Mouse (Mus musculus) layer of hippocampus, adult 18-20 months (tissue): ENCODE results near the gene Maco1. TPM values are rescaled to one million over a fixed set of nuclear protein-coding genes. Genes with fewer than 3 reads are reported as not detected.

ENCODE experiments used
- DNase-seq, 2 experiments: peaks; one replicate each; pipeline ENCODE4 v3.0.0; 2022; ENCODE audit warnings: low spot score in 2 of 2
- total RNA-seq, 2 experiments: library from RNA; stranded (reverse); gene quantifications; 2 replicates each; pipeline ENCODE4 v1.2.3; 2021

Maco1 gene
- total RNA-seq, 2 experiments from 2014 or later: 42.5 to 44.9 TPM

DNA sequence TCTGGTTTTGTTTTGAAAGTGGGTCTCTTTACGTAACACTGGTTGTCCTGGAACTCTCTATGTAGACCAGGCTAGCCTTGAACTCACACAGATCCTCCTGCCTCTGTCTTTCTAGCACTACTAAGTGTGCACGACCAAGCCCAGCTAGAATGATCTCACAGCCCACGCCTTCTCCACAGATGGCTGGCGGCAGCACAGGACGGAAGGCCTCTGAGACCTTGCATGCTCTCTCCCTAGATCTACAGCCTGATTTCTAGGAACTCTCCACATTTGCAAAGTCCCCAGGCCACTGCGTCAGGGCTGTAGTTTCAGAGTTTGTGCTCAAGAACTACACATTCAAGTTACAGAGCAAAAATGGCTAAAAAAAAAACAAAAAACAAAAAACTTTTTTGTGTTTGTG lies 79.0 kb downstream of the Maco1 start:
- DNase-seq: no peak

DNA sequence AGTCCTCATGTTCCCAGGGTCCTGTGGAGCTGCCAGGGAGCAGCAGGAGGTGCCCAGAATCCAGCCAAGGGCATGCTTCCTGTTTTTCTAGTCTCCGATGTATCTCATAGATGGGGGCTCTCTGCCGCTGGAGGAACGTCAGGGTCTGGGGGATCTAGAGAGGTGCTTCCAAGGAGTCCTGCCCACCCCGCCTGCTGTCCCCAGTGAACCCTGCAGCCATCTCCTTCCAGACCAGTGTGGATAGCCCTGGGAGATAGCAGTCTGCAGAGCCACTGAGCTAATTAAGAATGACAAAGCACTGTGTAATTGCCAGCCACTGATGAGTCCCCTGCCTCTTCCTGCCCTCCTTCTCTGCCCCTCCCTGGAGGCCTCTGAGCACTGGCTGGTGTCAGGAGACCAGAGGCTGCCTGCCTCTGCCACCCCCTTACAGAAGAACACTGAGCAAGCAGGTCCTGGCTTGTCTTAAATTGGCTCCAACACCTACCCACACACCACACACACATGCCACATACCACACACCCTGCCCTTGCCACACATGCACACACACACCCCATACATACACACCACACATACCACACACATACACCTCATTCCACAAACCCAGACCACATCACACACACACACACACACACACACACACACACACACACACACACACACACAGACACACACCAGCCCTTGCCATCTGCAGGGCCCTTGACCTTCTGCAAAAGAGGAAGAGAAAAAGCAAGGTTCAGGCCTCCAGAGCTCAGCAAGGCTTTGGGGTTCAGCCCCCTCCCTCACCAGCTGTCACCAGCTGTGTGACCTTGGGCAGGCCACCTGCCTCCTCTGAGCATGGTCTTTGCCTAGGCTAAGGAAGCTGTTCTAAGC lies 80.1 kb downstream of the Maco1 start:
- DNase-seq: no peak

DNA sequence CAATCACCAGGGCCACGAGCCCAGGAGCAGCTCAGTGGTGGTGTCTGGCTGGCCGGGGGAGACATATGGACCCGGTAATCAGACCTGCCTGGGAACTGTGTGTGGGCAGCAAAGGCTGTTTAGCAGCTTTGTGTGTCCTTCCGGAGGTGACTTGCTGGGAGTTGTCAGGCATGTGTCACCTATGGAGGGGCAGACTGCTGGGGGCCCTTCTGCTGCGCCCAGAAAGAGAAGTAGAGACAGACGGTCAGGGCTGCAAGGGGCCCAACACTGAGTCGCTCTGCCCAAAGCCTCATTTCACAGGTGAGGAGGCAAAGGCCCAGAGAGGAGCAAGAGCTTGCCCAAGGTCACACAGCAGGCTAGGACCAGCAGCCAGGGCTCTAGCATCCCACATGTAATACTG lies 83.3 kb downstream of the Maco1 start:
- DNase-seq: no peak

DNA sequence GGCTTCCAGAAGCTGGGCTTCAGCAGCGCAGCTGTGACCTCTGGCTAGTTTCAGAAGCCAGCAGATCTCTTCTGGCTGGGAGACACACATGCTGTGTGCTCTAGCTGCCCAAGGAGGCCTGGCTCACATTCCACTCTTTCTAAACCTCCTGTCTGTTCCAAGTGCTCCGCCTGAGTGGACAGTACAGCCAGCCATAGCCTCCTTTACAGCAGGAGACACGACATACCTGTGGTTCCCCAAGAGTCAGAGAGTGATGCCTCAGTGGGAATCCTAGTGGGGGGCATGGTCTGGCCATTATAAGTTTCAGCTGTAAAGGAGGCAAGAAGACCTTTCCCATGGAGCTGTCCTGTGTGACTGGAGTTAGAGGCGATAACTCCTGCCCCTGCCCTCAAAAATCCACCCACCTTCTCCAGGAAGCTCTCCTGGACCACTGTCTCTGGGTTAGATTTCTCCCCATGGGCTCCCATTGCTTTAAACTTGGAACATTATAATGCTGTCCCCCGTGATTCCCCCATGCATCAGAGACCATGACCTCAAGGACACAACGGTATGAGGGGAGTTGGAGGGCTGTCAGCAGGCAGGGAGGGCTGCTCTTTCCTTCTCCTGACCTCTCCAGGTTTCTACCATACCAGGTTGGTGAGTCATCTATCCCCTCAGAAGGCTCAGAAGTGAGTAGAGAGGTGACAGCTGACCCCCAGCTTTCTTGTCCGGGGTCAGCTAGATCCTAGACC lies 83.9 kb downstream of the Maco1 start:
- no peak for DNase-seq

DNA sequence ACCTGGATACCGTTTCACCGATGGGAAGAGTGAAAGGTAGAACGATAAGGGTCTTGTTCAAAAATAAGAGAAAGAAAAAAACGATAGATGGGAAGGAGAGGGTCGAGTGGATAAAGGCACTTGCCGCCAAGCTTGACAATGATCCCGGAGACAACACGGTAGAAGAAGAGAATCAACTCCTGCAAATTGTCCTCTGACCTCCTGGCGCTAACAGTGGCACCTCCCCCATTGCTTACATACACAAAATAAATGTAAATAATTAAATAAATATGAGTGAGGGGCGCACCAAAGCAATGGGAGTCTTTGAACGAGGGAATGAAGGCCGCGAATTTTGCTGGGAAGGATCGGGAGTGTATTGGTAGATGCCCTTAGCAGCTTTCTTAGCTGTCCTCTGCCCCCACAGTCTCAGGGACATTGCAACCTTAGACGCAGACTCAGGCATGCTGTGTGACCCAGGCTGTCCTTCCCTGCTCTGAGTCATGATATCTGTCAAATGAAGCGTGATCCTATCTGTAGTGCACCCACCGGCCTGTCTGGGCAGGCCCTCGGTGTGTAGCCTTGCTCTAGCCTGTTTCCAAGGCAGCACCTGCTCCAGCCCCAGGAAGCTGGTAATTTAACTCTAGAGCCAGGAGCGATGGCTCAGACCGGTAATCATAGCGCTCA lies 84.8 kb downstream of the Maco1 start:
- no peak for DNase-seq

DNA sequence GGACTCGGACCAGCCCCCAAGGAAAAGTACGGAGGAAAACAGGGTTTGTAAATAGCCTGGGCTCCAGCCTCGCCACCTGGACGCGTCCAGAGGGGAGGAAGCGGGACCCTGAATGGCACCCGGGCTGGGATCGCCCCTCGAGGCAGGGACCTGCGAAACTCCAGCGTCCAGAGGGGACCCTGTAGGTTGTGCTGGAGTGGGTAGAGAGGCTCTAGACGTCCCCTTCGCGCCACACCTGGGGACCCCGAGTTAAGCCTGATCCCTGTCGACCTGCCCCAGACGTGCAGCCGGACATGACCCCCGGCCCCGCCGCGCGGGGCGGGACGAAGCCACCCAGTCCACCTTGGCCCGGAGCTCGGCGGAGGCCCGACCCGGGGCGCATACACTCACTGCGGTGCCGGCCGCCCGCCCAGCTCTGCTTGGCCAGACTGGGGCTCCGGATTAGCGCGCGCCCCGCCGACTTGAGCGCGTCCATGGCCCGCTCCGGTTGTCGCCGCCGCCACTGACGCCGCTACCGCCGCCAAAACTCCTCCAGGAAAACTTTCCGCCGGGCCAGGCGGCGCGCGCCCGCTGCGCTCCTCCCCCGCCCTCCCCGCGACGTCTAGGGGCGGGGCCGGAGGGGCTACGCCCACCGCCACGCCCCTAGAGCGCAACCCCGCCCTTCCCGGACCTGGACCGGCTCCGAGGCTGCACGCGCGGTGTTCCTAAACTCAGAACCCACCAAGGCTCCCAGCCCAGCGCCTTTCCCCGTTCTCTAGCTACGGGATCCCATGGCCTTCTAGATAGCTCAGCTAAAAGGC lies 85.5 kb downstream of the Maco1 start, which contains the start of gene Ldlrap1:
TSS of gene Ldlrap1 (minus strand) at position 599 of the 800 bp plus-strand sequence.
- DNase-seq: peak; percentile 19 to 63

DNA sequence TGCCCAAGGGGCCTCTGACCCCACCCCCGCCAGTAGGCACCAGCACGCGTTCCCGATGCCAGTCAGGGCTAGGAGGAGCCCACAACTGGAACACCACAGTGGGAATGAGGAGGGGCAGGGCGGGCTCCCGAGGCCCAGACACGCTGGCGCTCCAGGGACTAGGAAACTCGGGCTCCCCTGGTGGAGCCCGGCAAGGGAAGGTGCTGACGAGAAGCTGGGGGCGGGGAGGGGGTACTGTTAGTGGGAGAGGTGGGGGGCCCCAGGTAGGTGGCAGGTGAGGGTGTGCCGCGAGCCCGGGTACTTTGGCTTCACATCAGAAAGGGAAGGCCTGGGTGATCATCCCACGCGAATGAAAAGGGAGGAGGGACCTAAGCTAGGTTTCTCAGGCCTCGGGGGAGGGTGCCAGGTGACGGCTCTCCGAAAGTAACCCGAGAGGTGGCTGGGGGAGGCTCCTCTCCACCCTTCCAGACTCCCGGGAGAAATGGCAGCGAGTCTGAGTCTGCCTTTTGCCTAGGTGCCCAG lies 86.2 kb downstream of the Maco1 start:
- DNase-seq: no peak

DNA sequence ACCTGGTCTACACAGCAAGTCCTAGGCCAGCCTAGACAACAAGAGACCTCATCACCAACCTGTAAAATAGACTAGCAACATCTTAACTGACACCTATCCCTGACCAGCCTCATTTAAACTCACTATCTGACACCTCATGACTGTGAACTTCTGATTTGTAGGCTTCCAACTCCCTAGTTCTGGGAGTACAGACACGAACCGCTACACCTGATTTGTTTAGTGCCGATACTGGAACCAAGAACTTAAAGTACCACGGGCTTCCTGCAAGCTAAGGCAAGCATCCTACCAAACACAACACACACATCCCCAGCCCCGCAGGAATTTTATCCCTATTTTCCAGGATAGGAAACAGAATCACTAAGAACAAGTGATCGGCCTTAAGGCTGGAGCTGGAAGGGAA lies 86.9 kb downstream of the Maco1 start:
- DNase-seq: no peak

DNA sequence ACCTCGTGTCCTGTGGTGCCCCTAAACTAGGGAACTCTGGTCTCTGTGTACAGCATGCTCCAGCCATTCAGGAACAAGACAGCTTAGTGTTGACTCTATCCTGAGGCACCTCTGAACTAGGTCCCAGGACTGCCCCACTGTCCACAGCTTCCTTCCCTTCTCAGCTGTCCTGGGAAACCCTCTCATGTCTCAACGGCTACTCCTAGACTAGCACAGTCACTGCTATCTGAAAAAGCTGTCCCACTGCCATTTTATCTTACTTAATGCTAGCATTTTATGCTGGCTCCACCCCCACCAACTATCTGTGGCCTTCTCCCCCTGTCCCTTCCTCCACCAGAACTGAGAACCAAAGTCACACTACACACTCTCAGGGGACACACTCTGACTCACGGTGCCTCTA lies 88.8 kb downstream of the Maco1 start:
- DNase-seq: no peak

DNA sequence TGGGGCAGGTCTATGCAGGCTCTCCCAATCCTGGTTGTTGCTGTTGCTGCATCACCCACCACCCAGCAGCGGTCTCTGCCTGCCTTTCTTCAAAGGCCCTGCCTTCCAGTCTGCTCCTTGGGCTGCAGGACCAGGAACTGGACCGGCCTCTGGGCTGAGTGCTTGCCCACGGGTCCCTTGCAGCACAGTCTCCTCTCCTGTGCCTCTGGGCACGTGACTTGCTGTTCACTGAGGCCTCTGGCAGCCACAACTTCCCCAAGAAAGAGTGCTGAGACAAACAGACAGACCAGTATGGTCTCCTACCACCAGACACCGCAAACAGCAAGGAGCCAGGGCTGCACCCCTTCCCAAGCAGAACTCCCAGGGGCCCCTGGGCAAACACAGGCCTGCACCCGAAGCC lies 90.8 kb downstream of the Maco1 start:
- no peak for DNase-seq

DNA sequence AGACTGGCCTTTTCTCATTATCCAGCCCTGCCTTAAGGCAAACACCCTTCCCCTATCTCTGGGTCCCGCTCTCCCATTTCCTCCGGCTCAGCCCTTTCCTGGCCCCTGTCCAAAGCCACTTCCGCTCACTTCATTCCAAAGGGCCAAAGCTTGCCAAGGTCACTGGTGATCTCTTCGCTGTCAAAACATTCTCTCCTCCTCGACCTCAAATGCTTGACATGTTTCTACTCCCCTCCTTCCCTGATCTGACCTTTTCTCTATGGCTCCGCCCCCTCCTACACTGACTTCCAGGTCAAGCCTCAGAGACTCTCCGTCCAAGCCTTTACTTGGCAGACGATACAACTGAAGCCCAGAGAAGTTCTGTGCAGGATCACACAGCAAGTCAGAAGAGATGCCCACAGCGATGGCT lies 92.3 kb downstream of the Maco1 start:
- no peak for DNase-seq

DNA sequence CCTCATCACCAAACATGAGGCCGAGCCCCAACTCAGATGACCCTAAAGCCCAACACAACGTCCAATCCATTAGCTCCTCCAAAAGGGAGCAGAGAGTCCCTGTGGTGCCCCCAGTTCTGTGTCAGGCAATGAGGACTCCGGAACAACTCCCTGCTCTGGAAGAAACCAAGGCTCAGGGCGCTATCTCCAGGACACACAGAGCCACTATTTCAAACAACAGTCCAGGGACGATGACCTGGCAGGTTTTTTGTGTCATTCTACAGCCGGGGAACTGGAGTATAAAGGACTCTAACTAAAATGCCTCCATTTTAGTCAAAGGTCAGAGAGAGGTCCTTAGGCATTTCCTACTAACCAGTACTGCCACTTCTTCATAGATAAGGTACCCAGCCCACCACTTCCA lies 92.9 kb downstream of the Maco1 start:
- DNase-seq: no peak

DNA sequence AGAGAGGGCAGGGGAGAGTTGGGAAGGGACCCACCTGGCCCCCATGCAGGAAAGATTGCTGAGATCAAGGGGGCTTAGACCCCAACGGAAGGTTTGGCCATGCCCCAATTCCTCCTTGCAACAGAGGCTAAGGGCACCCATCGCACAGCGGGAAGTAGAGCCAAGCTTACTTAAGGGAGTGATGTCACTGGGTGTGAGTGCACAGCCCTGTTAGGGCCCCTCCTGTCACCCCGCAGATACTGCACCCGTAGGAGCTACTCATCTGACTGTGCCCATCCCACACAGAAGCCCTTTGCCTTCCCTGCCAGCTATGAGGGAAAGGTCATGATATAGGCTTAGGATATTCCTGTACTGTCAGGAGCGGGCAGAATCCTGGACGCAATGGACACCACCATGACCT lies 93.6 kb downstream of the Maco1 start:
- no peak for DNase-seq

DNA sequence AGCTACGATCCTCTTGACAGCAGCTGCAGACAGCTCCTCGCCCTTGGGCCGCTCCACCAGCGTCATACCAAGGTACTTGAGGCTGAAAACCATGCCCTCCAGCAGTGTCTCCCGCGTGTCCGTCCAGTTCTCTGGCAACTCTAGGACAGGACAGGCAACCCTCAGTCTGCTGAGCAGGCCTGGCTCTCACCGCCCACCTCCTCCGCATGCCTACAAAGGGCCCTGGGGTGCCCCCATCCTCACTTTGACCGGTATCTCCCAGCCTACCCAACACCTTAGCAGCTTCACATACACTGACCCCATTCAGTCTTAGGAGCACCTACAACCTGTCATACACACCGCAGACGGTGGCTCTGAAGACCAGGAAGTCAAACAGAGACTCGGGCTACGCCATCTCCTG lies 94.2 kb downstream of the Maco1 start:
- no peak for DNase-seq

DNA sequence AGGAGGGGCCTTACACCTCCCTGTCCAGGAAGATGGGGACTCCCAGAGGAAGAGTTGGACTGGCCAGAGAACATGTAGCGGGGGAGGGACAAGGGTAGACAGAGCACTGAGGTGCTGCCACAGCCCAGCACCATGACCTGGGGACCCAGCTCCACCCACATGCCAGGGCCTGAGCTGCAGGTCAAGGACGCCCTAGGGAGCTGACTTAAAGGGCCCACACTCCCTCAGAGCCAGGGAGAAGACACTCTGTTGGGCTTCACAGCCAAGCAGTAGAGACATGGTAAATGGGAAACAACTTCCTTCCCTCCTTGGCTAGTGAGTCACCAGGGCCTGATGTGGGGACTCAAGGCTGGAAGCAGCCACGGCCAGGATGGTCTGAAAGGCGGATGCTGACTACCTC lies 94.8 kb downstream of the Maco1 start:
- DNase-seq: no peak

DNA sequence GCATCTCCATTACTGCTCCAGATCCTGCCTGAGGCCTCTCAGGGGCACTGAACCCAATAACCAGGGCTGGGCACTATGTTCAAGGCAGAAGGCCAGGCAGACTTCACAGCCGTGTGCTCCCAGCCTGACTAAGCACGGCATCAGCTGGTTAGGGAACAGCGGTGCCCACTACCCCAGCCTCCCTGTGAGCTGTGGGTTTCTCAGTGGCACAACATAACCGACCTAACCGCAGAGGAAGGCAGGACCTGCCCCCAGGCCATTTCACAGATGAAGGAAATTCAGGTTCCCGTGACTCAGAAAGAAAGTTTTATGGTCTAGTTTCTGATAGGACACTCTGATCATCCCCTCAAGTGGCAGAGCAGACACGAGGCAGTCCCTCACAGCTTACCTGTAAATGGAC lies 96.2 kb downstream of the Maco1 start:
- no peak for DNase-seq

DNA sequence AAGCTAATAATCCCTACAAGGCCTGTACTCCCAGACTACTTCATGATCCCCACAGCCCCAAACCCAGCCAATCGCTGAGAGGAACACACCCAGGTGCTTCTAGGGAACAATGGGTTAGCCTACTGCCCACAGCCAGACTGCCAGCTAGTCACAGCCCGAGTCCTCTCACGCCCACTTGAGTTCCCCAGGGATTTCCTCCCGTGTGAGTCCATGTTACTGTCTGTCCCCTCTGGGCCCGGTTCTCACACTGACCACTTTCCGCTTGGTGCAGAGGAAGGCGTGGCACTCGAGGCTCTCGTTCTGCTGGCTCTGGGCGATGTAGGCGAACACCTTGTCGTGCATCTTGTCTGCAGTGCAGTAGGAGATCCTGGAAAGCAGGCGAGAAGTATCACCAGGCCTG lies 98.2 kb downstream of the Maco1 start:
- no peak for DNase-seq

DNA sequence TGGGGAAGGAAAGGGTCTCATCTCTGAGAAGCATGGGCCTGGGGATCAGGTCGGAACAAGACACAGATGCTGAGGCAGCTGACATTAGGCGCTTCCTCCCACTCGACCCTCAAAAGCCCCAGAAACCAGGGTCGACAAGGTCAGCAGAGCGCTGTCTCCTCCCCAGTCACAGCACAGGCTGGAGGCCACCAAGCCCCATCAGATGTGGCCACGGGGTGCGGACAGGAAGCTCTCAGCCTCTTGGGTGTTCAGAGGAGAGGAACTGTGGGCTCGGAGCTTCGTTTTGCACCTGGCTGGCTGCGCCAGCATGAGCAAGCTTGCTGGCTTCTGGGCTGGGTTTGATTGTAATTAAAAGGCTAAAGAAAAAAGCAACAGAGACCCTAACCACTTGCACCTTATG lies 98.8 kb downstream of the Maco1 start:
- DNase-seq: no peak

DNA sequence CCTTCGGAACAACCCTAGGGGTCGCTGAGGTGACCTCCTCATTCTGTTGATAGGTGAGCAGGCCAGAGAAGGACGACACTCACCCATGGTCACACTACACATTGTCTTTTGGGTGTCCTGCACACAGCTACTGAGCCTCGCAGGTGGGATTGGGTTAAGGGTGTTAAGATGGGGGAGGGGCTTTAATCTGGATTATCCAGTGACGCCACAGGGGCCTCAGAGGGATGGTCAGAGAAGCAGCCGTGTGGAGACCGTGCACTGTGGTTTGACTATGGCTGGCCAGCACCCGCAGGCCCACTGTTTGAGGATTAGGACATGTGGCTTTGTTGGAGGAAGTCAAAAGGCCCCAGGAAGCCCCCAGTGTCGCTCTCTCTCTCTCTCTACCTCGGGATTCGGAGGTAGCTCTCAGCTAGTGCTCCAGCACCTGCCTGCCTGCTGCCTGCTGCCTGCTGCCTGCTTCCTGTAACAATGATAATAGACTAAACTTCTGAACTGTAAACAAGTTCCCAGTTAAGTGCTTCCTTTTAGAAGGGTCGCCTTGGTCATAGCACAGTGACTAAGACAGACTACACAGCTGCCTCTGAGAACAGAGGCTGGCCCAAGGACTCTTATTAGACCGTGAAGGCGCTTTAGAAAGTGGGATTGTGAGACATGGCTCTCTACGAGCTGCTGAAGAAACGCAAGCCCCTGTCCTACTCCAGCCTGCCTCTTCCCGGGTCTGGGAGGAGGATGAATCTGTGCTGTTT lies 99.5 kb downstream of the Maco1 start:
- DNase-seq: no peak

DNA sequence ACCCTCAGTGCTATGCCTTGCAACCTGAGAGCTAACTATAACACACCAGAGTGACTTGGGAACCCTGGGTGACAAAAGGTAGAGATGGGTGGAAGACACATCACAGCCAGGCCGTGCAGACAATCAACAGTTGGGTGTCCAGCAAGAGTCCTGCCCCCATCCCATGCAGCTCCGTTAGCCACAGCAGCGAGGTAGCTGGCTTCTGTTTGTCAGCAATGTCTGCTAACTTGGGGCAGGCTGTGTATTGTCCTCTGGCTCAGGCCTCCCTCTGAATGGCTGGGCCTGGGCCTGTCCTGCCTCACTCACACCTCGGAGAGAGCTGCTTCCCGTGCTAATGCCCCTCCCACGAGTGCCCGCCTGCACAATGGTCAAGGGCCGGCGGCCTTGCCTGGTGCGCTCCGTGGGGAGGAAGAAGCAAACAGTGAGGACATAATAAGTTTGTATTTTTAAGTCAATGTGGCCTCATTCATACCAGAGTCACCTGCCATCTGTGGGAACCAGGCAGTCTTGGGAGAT lies 100.2 kb downstream of the Maco1 start:
- no peak for DNase-seq
